In genomic region chr2:163349411-163349810, GRCm38 (mm10) we compare ENCODE assay signal across 9 mouse cellular contexts. TPM values are rescaled to one million over a fixed set of nuclear protein-coding genes. Genes with fewer than 3 reads are reported as not detected.
DNase-seq lines count a peak whose midpoint lies in the region; ATAC-seq and TF ChIP-seq lines count a peak whose summit lies in the region.
"Had no signal": no experiment of that assay in that cellular context is flagged by ENCODE, and none has a peak within 500 bp of the region (broad histone marks: within the 10 kb centered on the region; RNA-seq: fewer than 3 reads in every experiment).

No protein-coding gene starts in this region.

- peak; percentile 54 for DNase-seq in hindbrain, postnatal 0 days (ENCODE audit: low spot score)
- peak; percentile 36 for DNase-seq in urinary bladder, postnatal 14 days (ENCODE audit: low spot score)
- no peak for DNase-seq in urinary bladder, adult 18-20 months (ENCODE audit: low spot score in 2 of 2)
- peak; percentile 29 for DNase-seq in layer of hippocampus, adult 9-10 months (ENCODE audit: low spot score)
- DNase-seq in cerebellum, adult 11 months, result no peak
- no peak for DNase-seq in thymus, postnatal 14 days
- DNase-seq: cerebellum, postnatal 10 days; gastrocnemius, postnatal 10 days had no signal

- H3K27ac ChIP-seq in hindbrain, postnatal 0 days, result no peak overlapping the region
- no peak overlapping the region for H3K27ac ChIP-seq in hindbrain, embryonic 13.5 days

- no peak overlapping the region for H3K4me2 ChIP-seq in hindbrain, postnatal 0 days (ENCODE audit: low read depth, low read length)
- no peak overlapping the region for H3K4me2 ChIP-seq in hindbrain, embryonic 13.5 days

- no peak overlapping the region for H3K9ac ChIP-seq in hindbrain, postnatal 0 days (replicated peaks; ENCODE audit: low read length)
- no peak overlapping the region for H3K9ac ChIP-seq in hindbrain, embryonic 13.5 days

- peak; percentile 61; the same call in 1 of the 2 replicates for ATAC-seq in hindbrain, postnatal 0 days
- ATAC-seq in hindbrain, embryonic 13.5 days (ENCODE audit: low FRiP score), result no peak

- H3K36me3 ChIP-seq in hindbrain, postnatal 0 days (ENCODE audit: insufficient read depth, low read length), result no peaks in the 10 kb centered on the region
- H3K36me3 ChIP-seq in hindbrain, embryonic 13.5 days, result no peaks in the 10 kb centered on the region

- H3K4me1 ChIP-seq in hindbrain, postnatal 0 days (ENCODE audit: insufficient read depth, low read length), result peaks cover 3% of the 10 kb centered on the region; the same call in 1 of the 2 replicates
- 0 out of 2 replicates have a peak, but pooled peaks cover 3% of the 10 kb centered on the region for H3K4me1 ChIP-seq in hindbrain, embryonic 13.5 days (replicated peaks)

- H3K9me3 ChIP-seq in hindbrain, postnatal 0 days (ENCODE audit: low read length), result no peaks in the 10 kb centered on the region
- H3K9me3 ChIP-seq in hindbrain, embryonic 13.5 days, result no peaks in the 10 kb centered on the region

- no peak overlapping the region for H3K4me3 ChIP-seq in hindbrain, postnatal 0 days (ENCODE audit: low read length)
- H3K4me3 ChIP-seq in hindbrain, embryonic 13.5 days, result no peak overlapping the region

- 42% methylated on average over 9 of the region's 9 CpGs for WGBS in hindbrain, postnatal 0 days
- 68% methylated on average over 9 of the region's 9 CpGs for whole genome bisulfite sequencing in hindbrain, embryonic 13.5 days

- no peaks in the 10 kb centered on the region for H3K27me3 ChIP-seq in hindbrain, postnatal 0 days (ENCODE audit: insufficient read depth, low read length)
- peaks cover 9% of the 10 kb centered on the region; the same call in 1 of the 2 replicates for H3K27me3 ChIP-seq in hindbrain, embryonic 13.5 days

- TF ChIP-seq CTCF in hindbrain, postnatal 0 days (IDR thresholded peaks at IDR 0.05; ENCODE audit: low read depth), result no peak

RNA-seq across cellular contexts. Expression of gene Jph2, which starts 48.4 kb away (rescaled TPM):
- total RNA-seq in hindbrain, postnatal 0 days (2014; rRNA removed), result 1.2 and 1.4 TPM in 2 replicates
- polyA plus RNA-seq in hindbrain, postnatal 0 days (2015; fragmentation: Nextera tagmentation; extraction: Ambion mirVana), result 0.83 and 0.88 TPM in 2 replicates
- 0.38 and 0.49 TPM in 2 replicates for polyA plus RNA-seq in hindbrain, embryonic 13.5 days (2015; fragmentation: Nextera tagmentation; extraction: Ambion mirVana)

Comparison
In these comparisons a context has a peak if more than half of its experiments do, and no peak if none do; other contexts are left out.
1. DNase-seq: peak in hindbrain, postnatal 0 days (single experiment), urinary bladder, postnatal 14 days (single experiment) and layer of hippocampus, adult 9-10 months (single experiment); none in urinary bladder, adult 18-20 months (0 of 2), cerebellum, adult 11 months (single experiment) and thymus, postnatal 14 days (single experiment).